Mouse (Mus musculus) cerebellum, postnatal 14 days (tissue): ENCODE results near the gene Gramd1a.

Source experiments
- DNase-seq, 2 experiments: peaks; one replicate each; pipeline ENCODE4 v3.0.0; 2021; ENCODE audit warnings: mixed read lengths in 2 of 2

The Gramd1a gene

GRCm38 (mm10) chr7:31122641-31123631 lies 32.8 kb downstream of the Gramd1a start:
- peak; percentile 52 to 73 for DNase-seq

DNA sequence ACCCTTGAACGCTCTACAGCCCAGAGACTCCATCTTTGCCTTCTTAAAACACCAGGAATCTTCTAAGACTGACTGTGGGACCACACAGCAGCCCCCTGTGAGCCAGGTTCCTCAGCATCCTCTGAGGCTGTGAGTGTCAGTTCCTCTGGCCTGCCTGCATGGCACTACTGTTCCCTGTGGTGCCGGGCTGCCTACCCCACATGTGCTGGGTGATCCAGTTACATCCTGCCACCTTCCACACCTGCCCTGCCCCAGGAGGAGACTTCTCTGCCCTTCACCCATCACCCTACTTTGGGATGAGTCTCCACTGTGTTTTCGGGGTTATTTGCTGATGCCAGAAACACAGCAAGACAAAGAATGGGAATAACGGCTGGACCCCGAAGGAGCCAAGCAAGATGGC lies 36.1 kb downstream of the Gramd1a start:
- no peak for DNase-seq

- peak; percentile 76 to 77 for DNase-seq
These were observed 37.2 kb downstream of the Gramd1a start for GRCm38 (mm10) chr7:31118486-31118885.

- DNase-seq: peak in 1 of 2 experiments; percentile 52
These were observed 38.2 kb downstream of the Gramd1a start for GRCm38 (mm10) chr7:31117465-31117864.

DNA sequence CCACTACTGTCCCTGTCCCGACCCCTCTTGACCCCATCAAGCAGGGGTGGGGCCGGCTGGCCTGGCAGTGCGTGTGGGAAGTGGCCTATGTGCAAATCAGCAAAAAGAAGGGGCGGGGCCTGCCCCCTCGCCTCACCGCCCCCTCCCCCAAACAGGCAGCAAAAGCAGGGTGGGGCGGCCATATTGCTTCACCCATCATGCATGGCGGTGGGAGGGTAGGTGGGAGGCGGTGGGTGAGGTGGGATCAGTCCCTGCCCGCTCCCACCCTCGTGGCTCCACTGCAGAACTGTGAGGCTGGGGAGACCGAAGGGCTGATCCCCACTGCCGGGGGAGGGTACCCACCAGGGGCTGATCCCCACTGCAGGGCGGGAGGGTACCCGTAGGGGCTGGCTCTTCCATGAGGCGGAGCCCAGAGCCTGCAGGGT lies 39.0 kb downstream of the Gramd1a start:
- DNase-seq: no peak

GRCm38 (mm10) chr7:31115587-31116043 lies 40.1 kb downstream of the Gramd1a start:
- DNase-seq: peak; percentile 65 to 70

DNA sequence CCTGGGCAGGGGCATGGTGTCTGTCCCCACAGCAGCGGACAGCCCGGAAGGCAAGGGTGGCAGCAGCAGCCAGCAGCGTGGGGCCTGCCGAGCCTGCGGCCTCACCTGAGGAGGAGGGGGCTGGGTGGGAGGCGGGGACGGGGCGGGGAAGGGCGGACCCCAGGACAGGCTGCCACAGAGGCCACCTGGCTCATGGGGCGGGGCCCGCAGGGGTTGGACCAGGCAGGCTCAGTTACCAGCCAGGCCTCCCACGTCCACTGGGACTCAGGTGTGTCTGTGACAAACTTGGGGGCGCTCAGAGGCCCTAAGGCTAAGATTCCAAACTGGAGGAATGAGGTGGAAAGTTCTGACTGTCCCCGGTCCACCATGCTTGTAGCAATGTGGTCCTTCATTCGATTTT lies 40.5 kb downstream of the Gramd1a start, which contains the start of gene Hpn:
Gene Hpn, minus strand, starts transcription at position 109 of the 400 bp plus-strand sequence.
- DNase-seq: peak in 1 of 2 experiments; percentile 33

DNA sequence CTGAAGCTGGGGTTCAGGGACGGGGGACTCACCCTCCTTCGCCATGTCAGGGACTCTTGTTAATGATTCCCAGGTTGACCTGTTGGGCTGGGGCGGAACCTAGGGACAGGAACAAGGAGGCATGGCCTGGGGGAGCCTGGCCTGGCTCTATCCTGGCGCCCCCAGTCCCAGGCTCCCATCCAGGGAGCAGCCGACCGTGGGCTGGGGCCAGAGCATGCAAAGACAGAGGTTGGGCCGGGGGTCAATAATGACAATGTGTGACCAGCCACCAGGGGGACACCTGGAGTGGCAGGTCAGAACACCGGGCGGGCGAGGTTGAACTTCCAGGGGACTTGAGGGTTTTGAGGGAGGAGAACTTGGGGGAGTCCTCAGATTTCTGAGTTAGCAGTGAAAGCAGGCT lies 41.0 kb downstream of the Gramd1a start:
- peak in 1 of 2 experiments; percentile 30 for DNase-seq

DNA sequence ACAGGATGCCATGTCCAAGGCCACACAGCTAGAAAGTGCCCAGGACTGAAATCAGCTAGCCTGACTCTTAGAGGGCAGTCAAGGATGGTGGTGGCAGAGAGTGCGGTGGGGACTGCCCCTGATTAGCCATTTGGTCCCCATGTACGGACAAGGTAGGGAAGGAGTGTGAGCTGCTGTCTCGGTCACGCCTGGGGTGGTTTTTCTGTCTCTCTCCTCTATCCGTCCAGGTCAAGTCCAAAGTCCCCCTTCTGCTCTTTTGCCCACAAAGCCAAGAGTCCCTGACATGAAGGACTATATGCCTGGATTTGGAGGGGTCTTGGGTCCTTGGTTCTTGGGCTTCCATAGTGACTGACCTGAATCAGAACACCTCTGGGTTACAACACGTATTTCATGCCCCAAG lies 41.9 kb downstream of the Gramd1a start:
- DNase-seq: no peak

GRCm38 (mm10) chr7:31112036-31112435 lies 43.7 kb downstream of the Gramd1a start:
- no peak for DNase-seq

DNA sequence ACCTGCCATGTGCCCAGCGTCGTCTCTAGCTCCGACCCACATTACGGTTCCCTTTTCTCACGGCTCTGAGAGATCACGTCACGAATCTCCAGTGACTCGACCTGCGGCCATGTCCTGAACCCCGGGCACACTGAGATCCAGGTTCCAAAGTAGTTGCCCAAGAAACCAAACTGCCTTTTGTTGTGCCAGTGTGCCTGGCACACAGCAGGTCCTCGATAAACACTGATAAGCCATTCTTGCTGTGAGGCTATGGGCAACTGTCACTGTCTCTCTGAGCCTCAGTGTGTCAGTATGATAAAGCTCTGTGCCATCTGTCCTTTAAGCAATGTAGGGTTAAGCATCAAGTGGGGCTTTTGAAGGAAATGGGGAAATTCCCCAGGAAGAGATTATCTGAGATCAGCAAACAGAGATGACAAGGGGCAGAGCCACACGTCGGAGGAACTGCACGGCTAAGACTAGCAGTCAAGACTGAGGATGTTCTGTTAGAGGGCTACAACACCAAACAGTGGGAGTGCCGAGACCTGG lies 44.8 kb downstream of the Gramd1a start:
- no peak for DNase-seq

- DNase-seq: no peak
These were observed 45.9 kb downstream of the Gramd1a start for GRCm38 (mm10) chr7:31109796-31110195.

- DNase-seq: peak; percentile 62 to 73
These were observed 46.6 kb downstream of the Gramd1a start for GRCm38 (mm10) chr7:31109091-31109490.

GRCm38 (mm10) chr7:31107781-31108180 lies 47.9 kb downstream of the Gramd1a start:
- DNase-seq: no peak

GRCm38 (mm10) chr7:31106166-31106565 lies 49.5 kb downstream of the Gramd1a start:
- no peak for DNase-seq

DNA sequence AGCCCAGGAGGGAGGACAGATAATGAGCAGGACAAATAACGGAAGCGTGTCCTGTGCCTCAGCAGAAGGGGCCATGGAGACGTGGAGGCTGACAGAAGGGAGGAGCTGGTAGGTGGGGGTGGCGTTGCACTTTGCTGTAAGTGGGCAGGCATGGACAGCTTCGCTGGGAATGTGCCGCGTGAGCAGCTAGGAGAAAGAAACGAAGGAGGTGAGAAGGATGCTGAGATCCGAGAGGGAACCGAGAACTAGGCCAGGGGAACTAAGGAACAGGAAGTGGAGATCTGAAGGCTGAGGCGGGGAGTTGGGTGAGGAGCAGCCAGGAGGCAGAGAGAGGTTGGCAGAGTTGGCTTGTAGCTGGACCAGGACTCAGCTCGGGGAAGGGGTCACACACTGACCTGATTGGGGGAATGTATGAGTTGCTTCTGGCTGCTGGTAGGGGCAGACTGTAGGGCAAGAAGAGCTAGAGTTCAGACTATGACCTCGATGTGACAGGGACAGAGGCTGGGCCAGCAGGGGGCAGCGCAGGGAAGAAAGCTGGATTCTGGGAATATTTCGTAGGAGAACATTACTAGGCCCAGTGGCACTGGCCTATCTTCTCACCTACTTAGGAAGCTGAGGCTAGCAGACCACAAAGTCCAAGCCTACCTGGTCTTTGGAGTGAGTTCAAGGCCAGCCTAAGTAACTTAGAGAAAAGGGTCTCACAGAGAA lies 50.5 kb downstream of the Gramd1a start:
- peak; percentile 66 to 79 for DNase-seq

GRCm38 (mm10) chr7:31100786-31101185 lies 54.9 kb downstream of the Gramd1a start:
- DNase-seq: no peak

DNA sequence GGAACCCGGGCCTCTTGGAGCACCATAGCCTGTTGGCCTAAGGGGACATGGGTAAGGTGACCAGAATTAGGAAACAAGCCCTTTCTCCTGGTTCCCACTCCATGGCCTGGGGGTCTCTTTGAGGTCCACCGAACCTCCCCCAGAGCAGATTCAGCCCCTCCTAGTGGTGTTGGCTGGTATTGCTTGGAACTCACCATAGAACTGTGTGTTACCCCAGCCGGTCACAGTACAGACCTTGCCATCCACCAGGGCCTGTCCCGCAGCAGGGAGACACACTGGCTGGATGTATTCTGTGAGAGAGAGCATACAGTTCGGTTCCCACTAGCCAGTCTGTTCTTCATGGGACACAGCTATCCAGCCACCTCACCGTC lies 56.1 kb downstream of the Gramd1a start:
- DNase-seq: peak in 1 of 2 experiments; percentile 51

- peak in 1 of 2 experiments; percentile 56 for DNase-seq
These were observed 56.7 kb downstream of the Gramd1a start for GRCm38 (mm10) chr7:31098697-31099611.

DNA sequence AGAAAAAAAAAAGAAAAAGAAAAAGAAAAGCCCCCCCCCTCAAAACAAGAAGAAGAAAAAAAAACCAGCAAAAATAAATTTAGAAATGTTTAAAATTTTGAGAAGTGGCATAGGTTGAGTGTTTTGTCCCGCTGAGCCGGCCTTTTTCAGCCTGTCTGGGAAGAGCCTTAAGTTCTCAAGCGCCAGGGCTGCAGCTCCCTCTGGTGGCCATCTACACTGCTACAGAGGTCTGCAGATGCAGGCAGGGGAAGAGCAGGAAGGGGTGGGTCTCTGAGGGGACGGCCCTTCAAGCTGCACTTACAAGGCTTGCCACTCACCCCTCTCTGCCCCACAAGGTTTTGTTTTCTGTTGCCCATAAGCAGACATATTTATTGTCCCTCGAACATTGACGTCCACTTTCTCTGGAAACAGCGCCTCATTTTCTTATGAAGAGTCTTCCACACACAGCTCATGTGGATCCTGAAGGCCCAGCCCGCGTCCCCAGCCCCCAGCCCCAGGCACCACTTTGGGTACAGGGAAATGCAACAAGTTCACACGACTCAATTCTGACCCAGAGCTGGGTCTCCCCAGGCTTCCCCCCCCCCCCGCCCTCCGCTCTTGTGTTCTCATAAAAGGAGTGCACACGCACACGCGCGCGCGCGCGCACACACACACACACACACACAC lies 58.0 kb downstream of the Gramd1a start:
- DNase-seq: peak; percentile 95 to 97

DNA sequence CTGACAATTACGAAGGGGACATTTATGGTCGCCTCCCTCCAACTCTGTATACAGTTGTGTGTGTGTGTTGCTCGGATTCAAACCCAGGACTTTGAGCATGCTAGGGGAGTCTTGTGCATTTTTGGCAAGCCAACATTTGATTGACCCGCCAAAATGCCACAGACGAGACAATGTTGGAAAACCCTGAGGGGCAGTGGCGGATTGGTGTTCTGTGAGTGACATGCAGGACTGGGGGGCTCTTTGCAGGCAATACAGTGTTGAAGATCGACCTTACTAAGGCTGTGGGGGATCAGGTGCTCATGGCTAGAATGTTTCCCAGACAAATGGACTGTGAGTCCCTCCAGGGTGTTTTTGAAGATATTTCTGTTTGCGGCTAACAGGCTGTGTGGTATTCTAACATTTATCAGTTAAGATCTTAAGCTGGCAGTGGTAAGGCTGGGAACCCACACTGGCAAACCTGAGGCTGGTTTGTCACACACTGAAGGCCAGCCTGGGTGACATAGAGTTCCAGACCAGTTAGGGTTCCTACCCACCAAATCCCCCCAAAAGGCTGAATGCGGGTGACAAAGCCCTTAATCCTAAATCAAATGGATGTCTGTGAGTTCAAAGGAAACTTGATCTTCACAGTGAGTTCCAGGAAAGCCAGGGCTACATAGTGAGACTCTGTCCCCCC lies 58.7 kb downstream of the Gramd1a start:
- no peak for DNase-seq
